Mouse (Mus musculus) myocyte (in vitro differentiated cells): ENCODE results near the gene Lrrc27. TPM values are rescaled to one million over a fixed set of nuclear protein-coding genes. Genes with fewer than 3 reads are reported as not detected.

ENCODE experiments used
- H3K27me3 ChIP-seq: one replicate; pipeline ENCODE4 v1.6.1; 2011; ENCODE audit not compliant: control insufficient read depth, insufficient read depth, insufficient read length
- H3K36me3 ChIP-seq: one replicate; pipeline ENCODE4 v1.6.1; 2011; ENCODE audit not compliant: control insufficient read depth, insufficient read depth
- H3K4me2 ChIP-seq: one replicate; pipeline ENCODE4 v1.6.1; 2011; ENCODE audit warnings: low read depth, control low read depth
- H3K4me3 ChIP-seq: one replicate; pipeline ENCODE4 v1.5.1; 2011; ENCODE audit warnings: mild to moderate bottlenecking, control low read depth, moderate library complexity
- H3K79me2 ChIP-seq: one replicate; pipeline ENCODE4 v1.6.1; 2011; ENCODE audit not compliant: control insufficient read depth, insufficient read depth
- H3ac ChIP-seq: one replicate; pipeline ENCODE4 v1.6.1; 2011; ENCODE audit not compliant: control insufficient read depth, insufficient read length
- CEBPB ChIP-seq: IDR thresholded peaks from 2 replicates; pipeline ENCODE4 v1.6.1; 2011; ENCODE audit warnings: mild to moderate bottlenecking, moderate library complexity; ENCODE audit not compliant: poor library complexity, insufficient read depth, severe bottlenecking
- E2F4 ChIP-seq: IDR thresholded peaks from one replicate; pipeline ENCODE4 v1.6.1; 2011; ENCODE audit warnings: mild to moderate bottlenecking, control low read depth, moderate library complexity; ENCODE audit not compliant: insufficient read depth
- MAX ChIP-seq: IDR thresholded peaks from one replicate; pipeline ENCODE4 v1.6.1; 2011; ENCODE audit warnings: low read depth, mild to moderate bottlenecking, control low read depth
- MYOD1 ChIP-seq, 3 experiments: IDR thresholded peaks; one replicate each; pipeline ENCODE4 v1.6.1; 2011; ENCODE audit warnings: control low read depth in 2 of 3, low read depth in 2 of 3, mild to moderate bottlenecking in 2 of 3, moderate library complexity in 1 of 3; ENCODE audit not compliant: insufficient read length in 2 of 3, control insufficient read depth in 1 of 3
- MYOG ChIP-seq, 3 experiments: IDR thresholded peaks; one replicate each; pipeline ENCODE4 v1.6.1; 2011; ENCODE audit warnings: control low read depth in 2 of 3, low read depth in 2 of 3, mild to moderate bottlenecking in 2 of 3; ENCODE audit not compliant: insufficient read length in 2 of 3, control insufficient read depth in 1 of 3, insufficient read depth in 1 of 3
- POLR2A ChIP-seq: IDR thresholded peaks from one replicate; pipeline ENCODE4 v1.6.1; 2011; ENCODE audit warnings: low read depth, mild to moderate bottlenecking, control low read depth, moderate library complexity; ENCODE audit not compliant: insufficient read length
- POLR2AphosphoS2 ChIP-seq: IDR thresholded peaks from one replicate; pipeline ENCODE4 v1.6.1; 2011; ENCODE audit warnings: low read depth, control low read depth; ENCODE audit not compliant: insufficient read length
- REST ChIP-seq: IDR thresholded peaks from one replicate; pipeline ENCODE4 v1.6.1; 2011; ENCODE audit warnings: mild to moderate bottlenecking, control low read depth, moderate library complexity; ENCODE audit not compliant: insufficient read depth, insufficient read length
- SRF ChIP-seq: IDR thresholded peaks from one replicate; pipeline ENCODE4 v1.6.1; 2011; ENCODE audit warnings: low read depth; ENCODE audit not compliant: control insufficient read depth, insufficient read length
- TCF12 ChIP-seq: IDR thresholded peaks from one replicate; pipeline ENCODE4 v1.6.1; 2011; ENCODE audit warnings: mild to moderate bottlenecking, control low read depth; ENCODE audit not compliant: poor library complexity, insufficient read depth, severe bottlenecking
- TCF3 ChIP-seq: IDR thresholded peaks from one replicate; pipeline ENCODE4 v1.6.1; 2011; ENCODE audit warnings: low read depth, control low read depth; ENCODE audit not compliant: insufficient read length
- USF1 ChIP-seq: IDR thresholded peaks from one replicate; pipeline ENCODE4 v1.6.1; 2011; ENCODE audit warnings: low read depth, mild to moderate bottlenecking, control low read depth, moderate library complexity
- polyA plus RNA-seq: library from polyadenylated mRNA; unstranded; fragments of >200 nt; fragmentation: generic; extraction: Trizol; gene quantifications from one replicate; pipeline ENCODE4 v1.2.1, GENCODE M21; 2012; ENCODE audit warnings: missing spikeins

Gene Lrrc27
- polyA plus RNA-seq, 1 experiment = 7.9 TPM

DNA sequence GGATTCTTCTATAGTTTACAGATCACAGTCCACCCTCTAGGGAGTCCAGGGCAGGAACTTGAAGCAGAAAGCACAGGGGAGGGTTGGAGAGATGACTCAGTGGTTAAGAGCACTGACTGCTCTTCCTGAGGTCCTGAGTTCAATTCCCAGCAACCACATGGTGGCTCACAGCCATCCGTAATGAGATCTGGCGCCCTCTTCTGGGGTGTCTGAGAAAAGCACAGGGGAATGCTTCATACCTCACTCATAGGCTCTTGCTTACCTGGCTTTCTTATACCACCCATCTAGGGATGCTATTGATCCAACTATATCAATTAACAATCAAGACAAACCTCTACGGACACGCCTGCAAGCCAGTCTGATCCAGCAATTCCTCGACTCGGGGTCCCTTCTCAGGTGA lies 21.2 kb upstream of the Lrrc27 start:
- H3K27me3 ChIP-seq = no peaks in the 10 kb centered on the region
- H3K36me3 ChIP-seq = no peaks in the 10 kb centered on the region
- TF ChIP-seq CEBPB = no peak
- TF ChIP-seq MYOD1 (IDR thresholded peaks at IDR 0.05; ENCODE audit: control insufficient read depth in 1 of 3, insufficient read length in 2 of 3, low read depth in 2 of 3) = no peak
- H3K4me2 ChIP-seq = no peak overlapping the region
- H3K79me2 ChIP-seq = no peaks in the 10 kb centered on the region
- H3ac ChIP-seq = no peak overlapping the region
- H3K4me3 ChIP-seq = no peak overlapping the region

DNA sequence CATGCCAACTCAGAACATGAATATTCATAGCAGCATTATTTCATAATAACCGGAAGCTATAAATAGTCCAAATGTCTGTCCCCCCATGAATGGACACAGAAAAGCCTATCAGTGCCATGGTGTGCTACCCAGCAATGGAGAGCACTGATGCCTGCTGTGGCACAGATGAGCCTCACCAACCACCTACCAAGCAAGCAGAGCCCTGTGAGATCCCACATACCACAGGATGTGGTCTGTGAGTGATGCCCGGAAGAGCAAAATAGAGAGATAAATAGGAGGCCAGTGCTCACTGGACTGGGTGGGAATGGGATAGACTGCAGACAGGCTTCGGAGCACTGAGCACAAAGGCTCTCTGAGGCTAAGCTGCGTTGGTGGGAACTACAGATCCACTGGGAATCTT lies 15.8 kb upstream of the Lrrc27 start:
- TF ChIP-seq MYOD1 (IDR thresholded peaks at IDR 0.05; ENCODE audit: control insufficient read depth in 1 of 3, insufficient read length in 2 of 3, low read depth in 2 of 3) (no peak), POLR2AphosphoS2 (no peak), TCF3 (no peak), MAX (no peak), E2F4 (no peak), SRF (no peak), POLR2A (no peak)
- H3K4me2 ChIP-seq = no peak overlapping the region

DNA sequence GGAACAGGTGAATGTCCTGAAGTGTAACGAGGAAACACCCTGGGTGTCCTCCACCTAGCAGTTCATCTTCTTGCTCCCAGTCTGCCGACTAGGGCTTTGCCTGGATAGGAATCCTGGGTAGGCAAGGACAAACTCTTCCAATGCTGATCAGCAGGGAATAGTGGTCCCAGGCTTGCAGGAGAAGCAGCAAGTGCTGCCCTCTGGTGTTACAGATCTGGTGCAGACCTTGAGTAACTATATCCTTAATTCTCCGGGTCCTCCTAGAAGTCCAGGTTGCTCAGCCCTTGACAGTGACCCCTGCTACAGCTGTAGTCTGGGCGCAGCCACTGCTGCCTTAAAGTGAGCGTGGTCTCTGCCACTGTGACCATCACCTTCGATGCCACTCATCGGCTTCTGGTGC lies 12.7 kb upstream of the Lrrc27 start:
- Histone ChIP-seq H3K27me3 (no peaks in the 10 kb centered on the region), H3ac (no peak overlapping the region)
- no peak for TF ChIP-seq CEBPB
- TF ChIP-seq TCF3 = no peak
- no peak for TF ChIP-seq REST
- TF ChIP-seq POLR2A = no peak

More for the DNA sequence above, 15.8 kb upstream of the Lrrc27 start:
- Histone ChIP-seq H3ac (no peak overlapping the region), H3K27me3 (no peaks in the 10 kb centered on the region), H3K4me3 (no peak overlapping the region), H3K79me2 (no peaks in the 10 kb centered on the region), H3K36me3 (no peaks in the 10 kb centered on the region)

DNA sequence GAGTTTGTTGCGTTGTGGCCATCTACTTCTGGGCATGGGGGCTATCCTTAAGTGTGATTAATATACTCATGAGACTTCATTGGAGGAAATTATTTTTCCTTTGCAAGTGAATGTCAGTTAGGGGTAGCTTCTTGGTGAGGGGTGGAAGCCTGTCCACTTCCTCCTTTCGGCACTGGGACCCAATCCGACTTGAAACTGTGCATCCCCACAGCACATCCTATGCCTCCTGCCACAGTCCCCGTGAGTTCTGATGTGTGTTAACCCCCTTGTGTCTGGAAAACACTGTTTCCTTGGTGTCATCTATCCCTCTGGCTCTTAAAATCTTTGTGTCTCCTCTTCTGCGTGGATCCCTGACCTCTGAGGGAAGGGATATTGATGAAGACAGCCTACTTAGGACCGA lies 11.6 kb upstream of the Lrrc27 start:
- Histone ChIP-seq H3K4me3 (no peak overlapping the region), H3K79me2 (no peaks in the 10 kb centered on the region), H3K27me3 (no peaks in the 10 kb centered on the region), H3ac (no peak overlapping the region), H3K36me3 (no peaks in the 10 kb centered on the region), H3K4me2 (no peak overlapping the region)
- TF ChIP-seq REST (no peak), MYOG (IDR thresholded peaks at IDR 0.05; ENCODE audit: control insufficient read depth in 1 of 3, insufficient read depth in 1 of 3, insufficient read length in 2 of 3, low read depth in 2 of 3) (no peak)

More for the DNA sequence above, 12.7 kb upstream of the Lrrc27 start:
- Histone ChIP-seq H3K4me2 (no peak overlapping the region), H3K79me2 (no peaks in the 10 kb centered on the region), H3K36me3 (no peaks in the 10 kb centered on the region), H3K4me3 (no peak overlapping the region)

DNA sequence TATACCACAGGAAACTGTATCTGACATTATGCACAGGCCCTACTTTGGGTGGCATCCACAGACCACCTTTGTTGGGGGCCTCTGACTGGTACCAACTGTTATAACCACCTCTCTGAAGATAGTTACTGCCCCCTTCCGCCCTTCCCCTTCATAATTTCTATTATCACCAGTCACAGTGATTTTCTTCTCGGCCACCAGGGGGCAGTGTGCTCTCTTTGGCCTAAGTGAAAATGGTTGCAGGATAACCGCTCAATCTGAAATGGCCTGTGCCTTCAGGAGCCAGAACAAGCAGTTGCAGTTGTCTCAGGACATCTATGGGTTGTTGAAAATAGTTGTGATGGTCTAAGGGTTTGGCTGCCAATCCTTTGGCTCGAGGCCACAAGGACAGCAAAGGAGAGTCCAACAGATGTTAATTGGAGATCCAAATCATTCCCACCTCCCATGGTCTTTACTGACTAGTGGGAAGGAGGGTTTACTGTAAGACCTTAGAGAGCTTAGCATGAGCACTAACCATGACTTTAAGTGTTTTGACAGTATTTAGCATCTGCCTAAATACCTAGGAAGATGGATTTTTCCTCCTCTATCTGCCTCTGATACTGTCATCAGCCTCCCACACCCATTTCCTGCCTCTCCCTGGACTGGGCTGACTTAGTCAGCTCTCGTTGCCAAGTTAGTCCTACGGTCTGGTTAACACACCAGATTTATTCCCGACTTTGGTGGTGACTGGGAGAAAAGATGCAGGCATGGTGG lies 4.6 kb upstream of the Lrrc27 start:
- no peak overlapping the region for H3K4me2 ChIP-seq
- TF ChIP-seq MYOD1 (IDR thresholded peaks at IDR 0.05; ENCODE audit: control insufficient read depth in 1 of 3, insufficient read length in 2 of 3, low read depth in 2 of 3) (no peak), USF1 (no peak), MYOG (IDR thresholded peaks at IDR 0.05; ENCODE audit: control insufficient read depth in 1 of 3, insufficient read depth in 1 of 3, insufficient read length in 2 of 3, low read depth in 2 of 3) (no peak), TCF3 (no peak), E2F4 (no peak), MAX (no peak), SRF (no peak), POLR2AphosphoS2 (no peak), TCF12 (no peak), REST (no peak), CEBPB (no peak), POLR2A (no peak)
- H3K4me3 ChIP-seq = no peak overlapping the region
- H3ac ChIP-seq = no peak overlapping the region
- no peaks in the 10 kb centered on the region for H3K36me3 ChIP-seq
- H3K79me2 ChIP-seq = no peaks in the 10 kb centered on the region
- H3K27me3 ChIP-seq = no peaks in the 10 kb centered on the region

DNA sequence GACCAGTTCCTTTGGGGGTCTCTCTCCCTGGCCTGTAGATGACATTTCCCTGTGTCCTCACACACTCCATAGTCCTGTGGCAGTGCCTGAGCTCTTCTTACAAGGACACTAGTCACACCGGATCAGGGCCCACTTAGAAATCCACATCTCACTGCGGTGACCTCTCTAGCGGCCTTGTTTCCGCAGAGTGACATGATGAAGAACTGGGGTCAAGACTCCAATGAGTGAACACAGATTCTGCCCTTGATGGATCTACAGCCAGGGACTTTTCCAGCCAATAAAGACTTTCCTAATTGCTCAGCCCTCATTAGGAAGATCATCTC lies 4.1 kb upstream of the Lrrc27 start:
- TF ChIP-seq USF1 (no peak), MAX (no peak), E2F4 (no peak), TCF12 (no peak), POLR2AphosphoS2 (no peak), MYOD1 (IDR thresholded peaks at IDR 0.05; ENCODE audit: control insufficient read depth in 1 of 3, insufficient read length in 2 of 3, low read depth in 2 of 3) (no peak), CEBPB (no peak), SRF (no peak), POLR2A (no peak), REST (no peak), MYOG (IDR thresholded peaks at IDR 0.05; ENCODE audit: control insufficient read depth in 1 of 3, insufficient read depth in 1 of 3, insufficient read length in 2 of 3, low read depth in 2 of 3) (no peak), TCF3 (no peak)
- Histone ChIP-seq H3K79me2 (no peaks in the 10 kb centered on the region), H3K27me3 (no peaks in the 10 kb centered on the region), H3ac (no peak overlapping the region), H3K36me3 (no peaks in the 10 kb centered on the region), H3K4me2 (no peak overlapping the region), H3K4me3 (no peak overlapping the region)
